Mouse (Mus musculus): ENCODE results near the gene Otub1. TPM values are rescaled to one million over a fixed set of nuclear protein-coding genes. Genes with fewer than 3 reads are reported as not detected.

The Otub1 gene
- 197 and 209 TPM in 2 replicates for polyA plus RNA-seq (2015; fragmentation: Nextera tagmentation; extraction: Ambion mirVana)

- H3K27ac ChIP-seq, result peak within 1 kb of the TSS; percentile 98
- DNase-seq (ENCODE audit: low spot score), result peak; percentile 99
- peak; percentile 95 for ATAC-seq (replicated peaks; ENCODE audit: low FRiP score, low read depth)
- H3K9ac ChIP-seq (ENCODE audit: low read depth, low read length), result peak within 1 kb of the TSS; percentile 83
- peaks cover 21% of the 10 kb centered on the region for H3K36me3 ChIP-seq (ENCODE audit: insufficient read depth, low read length)
- H3K4me3 ChIP-seq (replicated peaks; ENCODE audit: low read depth, low read length), result peak within 1 kb of the TSS; percentile 92
- under 1% methylated on average over 79 of the region's 79 CpGs for WGBS
- peak; percentile 6; the same call in 1 of the 2 replicates for TF ChIP-seq CTCF (IDR thresholded peaks at IDR 0.05; ENCODE audit: low read depth)
- no peaks in the 10 kb centered on the region for H3K9me3 ChIP-seq (replicated peaks; ENCODE audit: low read length)
- H3K4me1 ChIP-seq (replicated peaks; ENCODE audit: insufficient read depth, low read length), result peaks cover 20% of the 10 kb centered on the region
- H3K27me3 ChIP-seq (ENCODE audit: insufficient read depth, low read length), result no peaks in the 10 kb centered on the region
- H3K4me2 ChIP-seq (ENCODE audit: low read length), result peak within 1 kb of the TSS; percentile 81
These were observed at the start of gene Otub1 for GRCm38 (mm10) chr19:7205753-7206736. Gene Otub1, minus strand, starts transcription at chr19:7206316.

DNA sequence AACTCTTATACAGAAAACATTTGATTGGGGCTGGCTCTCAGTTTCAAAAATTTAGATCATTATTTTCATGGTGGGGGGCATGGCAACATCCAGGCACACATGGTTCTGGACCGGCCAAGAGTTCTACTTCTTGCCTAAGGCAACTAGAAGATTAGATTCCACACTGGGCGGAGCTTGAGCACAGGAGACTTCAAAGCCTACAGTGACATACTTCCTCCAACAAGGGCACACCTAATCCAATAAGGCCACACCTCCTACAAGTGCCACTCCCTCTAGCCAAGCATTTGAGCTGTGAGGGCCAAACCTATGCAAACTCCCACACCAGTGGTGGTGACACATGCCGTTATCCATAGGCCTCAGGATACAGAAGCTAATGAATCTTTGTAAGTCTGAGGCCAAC, 39.9 kb upstream of the Otub1 start:
- no peak overlapping the region for H3K27ac ChIP-seq
- no peaks in the 10 kb centered on the region for H3K36me3 ChIP-seq (ENCODE audit: insufficient read depth, low read length)
- ATAC-seq (replicated peaks; ENCODE audit: low FRiP score, low read depth), result no peak
- 77% methylated on average over 3 of the region's 3 CpGs for WGBS
- no peak for DNase-seq (ENCODE audit: low spot score)
- H3K4me2 ChIP-seq (ENCODE audit: low read length), result no peak overlapping the region
- no peak for TF ChIP-seq CTCF (IDR thresholded peaks at IDR 0.05; ENCODE audit: low read depth)
- H3K4me1 ChIP-seq (replicated peaks; ENCODE audit: insufficient read depth, low read length), result no peaks in the 10 kb centered on the region
- no peaks in the 10 kb centered on the region for H3K9me3 ChIP-seq (replicated peaks; ENCODE audit: low read length)
- no peak overlapping the region for H3K4me3 ChIP-seq (replicated peaks; ENCODE audit: low read depth, low read length)
- no peak overlapping the region for H3K9ac ChIP-seq (ENCODE audit: low read depth, low read length)
- no peaks in the 10 kb centered on the region for H3K27me3 ChIP-seq (ENCODE audit: insufficient read depth, low read length)

DNA sequence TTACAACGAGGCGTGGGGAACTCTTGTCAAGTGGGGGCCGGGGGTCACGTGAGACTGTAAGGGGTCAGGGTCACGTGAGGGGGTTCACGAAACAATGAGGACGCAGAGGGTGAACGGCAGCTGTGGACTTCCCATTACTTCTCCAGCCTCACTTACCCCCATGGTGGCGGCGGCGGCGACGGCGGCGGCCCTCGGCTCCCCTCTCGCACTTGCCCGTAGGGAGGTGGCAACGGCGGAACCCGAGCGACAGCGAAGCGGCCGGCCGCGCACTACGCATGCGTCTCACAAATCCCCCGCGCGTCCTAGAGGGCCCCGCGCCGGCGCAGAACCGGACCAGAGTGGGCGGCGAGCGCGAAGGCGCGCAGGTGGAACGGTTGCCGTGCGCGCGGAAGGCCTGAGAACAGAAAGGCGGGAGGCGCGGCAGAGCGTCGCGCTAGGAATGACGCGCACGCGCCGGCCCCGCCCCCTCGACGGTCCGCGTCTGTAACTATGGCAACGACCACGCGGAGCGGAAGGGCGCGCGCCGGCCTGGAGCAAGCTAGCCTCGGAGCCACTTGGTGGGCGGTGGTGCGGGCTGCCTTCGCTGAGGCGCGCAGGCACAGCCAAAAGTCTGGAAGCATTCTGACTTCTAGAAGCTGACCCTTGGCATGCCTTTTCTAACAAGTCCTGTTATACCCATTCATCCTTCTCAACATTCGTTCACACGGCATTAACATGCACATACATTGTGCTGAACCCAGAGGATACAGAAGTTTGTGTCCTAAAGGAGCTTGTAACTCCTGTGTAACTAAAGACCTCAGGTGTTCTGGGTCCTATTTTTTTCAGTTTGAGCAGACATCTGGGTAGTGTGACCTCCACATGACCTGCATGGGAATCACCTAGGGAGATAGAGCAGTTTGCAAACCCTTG, 34.9 kb upstream of the Otub1 start, which contains the start of gene Naa40:
Gene Naa40, minus strand, starts transcription at position 402 of the 909 bp plus-strand sequence.
- H3K4me3 ChIP-seq (replicated peaks; ENCODE audit: low read depth, low read length), result peak within 1 kb of the TSS; percentile 82
- no peak for TF ChIP-seq CTCF (IDR thresholded peaks at IDR 0.05; ENCODE audit: low read depth)
- peak within 1 kb of the TSS; percentile 93 for H3K4me2 ChIP-seq (ENCODE audit: low read length)
- 0 out of 2 replicates have a peak, but pooled peaks cover 12% of the 10 kb centered on the region for H3K4me1 ChIP-seq (replicated peaks; ENCODE audit: insufficient read depth, low read length)
- DNase-seq (ENCODE audit: low spot score) (peak; percentile 98), ATAC-seq (replicated peaks; ENCODE audit: low FRiP score, low read depth) (peak; percentile 96)
- WGBS, result under 1% methylated on average over 78 of the region's 80 CpGs
- H3K9ac ChIP-seq (ENCODE audit: low read depth, low read length), result peak within 1 kb of the TSS; percentile 87
- H3K36me3 ChIP-seq (ENCODE audit: insufficient read depth, low read length), result no peaks in the 10 kb centered on the region
- no peaks in the 10 kb centered on the region for H3K9me3 ChIP-seq (replicated peaks; ENCODE audit: low read length)
- peak within 1 kb of the TSS; percentile 81 for H3K27ac ChIP-seq
- H3K27me3 ChIP-seq (ENCODE audit: insufficient read depth, low read length), result no peaks in the 10 kb centered on the region

DNA sequence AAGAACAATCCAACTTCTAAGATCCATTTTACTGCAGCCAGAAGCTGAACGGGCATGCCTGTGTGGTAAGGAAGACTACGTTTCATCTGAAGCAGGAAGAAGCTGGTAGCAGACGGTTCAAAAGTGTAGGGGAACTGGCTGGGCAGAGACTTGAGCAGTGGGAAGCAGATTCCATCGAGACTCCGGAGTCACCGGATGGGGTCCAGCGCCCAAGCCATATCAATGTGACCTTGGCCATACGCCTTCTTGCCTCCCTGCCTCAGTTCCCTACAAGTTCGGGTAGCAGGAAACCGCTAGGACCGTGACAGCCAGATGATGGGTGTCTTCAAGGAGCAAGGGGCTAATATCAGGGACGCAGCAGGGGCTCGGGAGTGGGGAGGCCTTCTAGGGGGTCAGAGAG, 34.2 kb upstream of the Otub1 start:
- H3K9me3 ChIP-seq (replicated peaks; ENCODE audit: low read length), result no peaks in the 10 kb centered on the region
- 0 out of 2 replicates have a peak, but pooled peaks have one; percentile 5 for ATAC-seq (replicated peaks; ENCODE audit: low FRiP score, low read depth)
- peak overlapping the region; percentile 93 for H3K4me2 ChIP-seq (ENCODE audit: low read length)
- peak overlapping the region; percentile 87 for H3K9ac ChIP-seq (ENCODE audit: low read depth, low read length)
- no peak for DNase-seq (ENCODE audit: low spot score)
- H3K4me1 ChIP-seq (replicated peaks; ENCODE audit: insufficient read depth, low read length), result 0 out of 2 replicates have a peak, but pooled peaks cover 12% of the 10 kb centered on the region
- H3K27ac ChIP-seq, result peak overlapping the region; percentile 81
- 1% methylated on average over 13 of the region's 13 CpGs for WGBS
- H3K4me3 ChIP-seq (replicated peaks; ENCODE audit: low read depth, low read length), result peak overlapping the region; percentile 82
- H3K27me3 ChIP-seq (ENCODE audit: insufficient read depth, low read length), result no peaks in the 10 kb centered on the region
- H3K36me3 ChIP-seq (ENCODE audit: insufficient read depth, low read length), result no peaks in the 10 kb centered on the region
- no peak for TF ChIP-seq CTCF (IDR thresholded peaks at IDR 0.05; ENCODE audit: low read depth)

GRCm38 (mm10) chr19:7239574-7239973, 33.5 kb upstream of the Otub1 start:
- H3K9me3 ChIP-seq (replicated peaks; ENCODE audit: low read length), result no peaks in the 10 kb centered on the region
- peak overlapping the region; percentile 93 for H3K4me2 ChIP-seq (ENCODE audit: low read length)
- H3K4me3 ChIP-seq (replicated peaks; ENCODE audit: low read depth, low read length), result peak overlapping the region; percentile 82; the same call in 1 of the 2 replicates
- no peaks in the 10 kb centered on the region for H3K36me3 ChIP-seq (ENCODE audit: insufficient read depth, low read length)
- H3K27me3 ChIP-seq (ENCODE audit: insufficient read depth, low read length), result no peaks in the 10 kb centered on the region
- ATAC-seq (replicated peaks; ENCODE audit: low FRiP score, low read depth) (no peak), DNase-seq (ENCODE audit: low spot score) (no peak)
- peak overlapping the region; percentile 81; the same call in 1 of the 2 replicates for H3K27ac ChIP-seq
- 83% methylated on average over 3 of the region's 3 CpGs for WGBS
- H3K9ac ChIP-seq (ENCODE audit: low read depth, low read length), result 0 out of 2 replicates have a peak overlapping the region, but pooled peaks have one; percentile 87
- 0 out of 2 replicates have a peak, but pooled peaks cover 12% of the 10 kb centered on the region for H3K4me1 ChIP-seq (replicated peaks; ENCODE audit: insufficient read depth, low read length)
- no peak for TF ChIP-seq CTCF (IDR thresholded peaks at IDR 0.05; ENCODE audit: low read depth)
